Mouse (Mus musculus) frontal cortex, postnatal 36 days (tissue): ENCODE measurements at regions not wholly inside any gene's neighbourhood (a gene's known extent, or its start where the extent isn't known, plus 50 kb on each side); places are given as distances from the start of the nearest gene placed in this dataset.

Experiments used
- DNase-seq, 2 experiments: peaks; one replicate each; pipeline ENCODE4 v3.0.0; 2022; ENCODE audit warnings: low spot score in 2 of 2

GRCm38 (mm10) chr8:46898697-46899445, 87.8 kb upstream of the Enpp6 start:
- DNase-seq, result no peak

GRCm38 (mm10) chr8:46900826-46901225, 85.9 kb upstream of the Enpp6 start:
- no peak for DNase-seq

- no peak for DNase-seq
Observed at GRCm38 (mm10) chr8:46904731-46905130, 82.0 kb upstream of the Enpp6 start.

DNA sequence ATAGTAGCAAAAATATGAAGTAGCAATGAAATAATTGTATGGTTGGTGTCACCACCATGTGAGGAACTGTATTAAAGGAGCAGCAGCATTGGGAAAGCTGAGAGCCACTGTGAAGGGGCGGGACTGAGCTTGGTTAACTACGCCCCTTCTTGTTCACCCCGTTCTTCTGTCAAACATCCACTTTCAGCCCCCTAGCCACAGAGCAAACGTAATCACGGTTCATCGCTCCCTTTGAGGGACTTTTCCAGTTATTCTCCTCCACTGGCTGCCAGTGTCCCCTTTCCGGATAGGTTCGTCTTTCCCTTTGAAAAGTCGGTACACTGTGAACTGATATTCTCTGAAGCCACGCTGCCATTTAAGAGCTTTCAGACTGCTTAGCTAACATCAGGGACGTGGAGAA, 79.3 kb upstream of the Enpp6 start:
- DNase-seq, result no peak

DNA sequence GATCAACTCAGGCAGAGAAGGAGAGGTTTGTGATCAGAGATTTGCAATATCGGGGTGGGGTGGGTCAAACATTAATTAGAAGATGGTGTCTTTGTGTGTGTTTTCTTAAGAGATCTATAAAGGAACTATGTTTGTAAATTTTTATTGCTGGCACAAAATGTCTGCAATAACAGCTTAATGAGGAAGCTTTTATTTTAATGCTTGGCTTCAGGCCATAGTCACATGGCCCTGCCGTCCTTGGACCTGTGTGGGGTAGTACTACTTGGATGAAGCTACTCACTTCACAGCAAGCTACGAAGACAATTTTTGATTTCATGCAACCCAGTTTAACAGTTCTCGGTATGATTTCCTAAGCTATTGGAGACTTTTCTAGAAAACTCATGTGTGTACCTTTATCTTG, 78.5 kb upstream of the Enpp6 start:
- DNase-seq, result no peak

GRCm38 (mm10) chr8:46913956-46914355, 72.7 kb upstream of the Enpp6 start:
- DNase-seq, result no peak

GRCm38 (mm10) chr8:46920071-46920470, 66.6 kb upstream of the Enpp6 start:
- no peak for DNase-seq

DNA sequence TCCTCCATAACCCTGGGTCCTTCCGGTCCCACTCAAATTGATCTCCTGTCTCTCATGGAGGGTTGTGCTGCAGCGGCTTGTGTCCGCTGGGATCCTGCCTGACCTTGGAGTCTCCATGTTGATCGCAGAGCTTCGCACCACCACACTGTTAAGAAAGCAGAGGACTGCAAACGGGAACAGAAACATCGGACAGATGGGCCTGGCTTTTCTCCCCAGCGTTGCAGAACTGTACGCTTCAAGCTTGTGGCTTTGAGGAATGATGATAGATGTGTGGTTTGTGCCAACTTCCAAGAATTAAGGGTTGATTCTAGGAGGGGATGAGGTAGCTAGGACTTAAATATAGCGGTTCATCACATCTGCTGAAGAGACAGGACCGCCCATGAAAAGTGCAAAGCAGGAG, 65.6 kb upstream of the Enpp6 start:
- no peak for DNase-seq

- DNase-seq, result no peak
Observed at GRCm38 (mm10) chr8:46921585-46921984, 65.1 kb upstream of the Enpp6 start.

- DNase-seq, result no peak
Observed at GRCm38 (mm10) chr8:46924787-46925548, 61.7 kb upstream of the Enpp6 start.

DNA sequence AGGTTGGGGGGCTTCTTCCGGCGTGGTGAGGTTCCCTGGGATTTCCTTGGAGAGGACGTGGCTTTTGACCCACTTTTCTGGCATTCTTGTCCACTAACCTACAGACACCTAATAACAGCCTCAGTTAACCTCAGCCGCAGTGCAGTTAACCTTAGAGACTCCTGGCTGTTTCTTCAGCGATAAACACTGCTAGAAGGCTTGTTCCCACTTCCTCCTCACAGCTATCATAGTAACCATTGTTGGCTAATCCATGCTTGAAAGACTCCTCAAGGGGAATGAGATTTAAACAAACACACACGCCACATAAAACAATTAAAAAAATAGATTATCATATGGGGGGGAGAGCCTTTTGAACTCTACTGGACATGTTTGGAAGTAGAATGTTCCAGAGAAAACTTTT, 58.0 kb upstream of the Enpp6 start:
- no peak for DNase-seq

DNA sequence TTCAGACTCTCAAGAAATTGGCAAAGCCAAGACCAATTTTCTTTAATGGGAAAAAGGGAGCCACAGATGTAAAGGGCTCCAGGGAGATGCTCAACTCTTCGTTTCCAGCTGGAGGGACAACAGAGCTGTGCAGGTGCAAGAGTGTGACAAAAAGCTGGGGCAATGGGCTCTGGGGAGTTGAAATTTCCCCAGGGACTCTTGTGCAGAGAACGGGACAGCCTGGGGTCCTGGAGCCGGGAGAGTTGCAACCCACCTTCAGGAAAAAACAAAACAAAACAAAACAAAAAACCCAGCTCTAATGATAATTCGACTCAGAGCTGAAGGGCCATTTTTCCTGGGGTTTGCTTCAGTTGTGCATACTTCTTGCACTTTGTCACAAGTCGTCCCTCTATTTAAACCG, 57.0 kb upstream of the Enpp6 start:
- DNase-seq, result no peak

- no peak for DNase-seq
Observed at GRCm38 (mm10) chr8:46931267-46931666, 55.4 kb upstream of the Enpp6 start.

- DNase-seq, result no peak
Observed at GRCm38 (mm10) chr8:46933256-46933655, 53.4 kb upstream of the Enpp6 start.

DNA sequence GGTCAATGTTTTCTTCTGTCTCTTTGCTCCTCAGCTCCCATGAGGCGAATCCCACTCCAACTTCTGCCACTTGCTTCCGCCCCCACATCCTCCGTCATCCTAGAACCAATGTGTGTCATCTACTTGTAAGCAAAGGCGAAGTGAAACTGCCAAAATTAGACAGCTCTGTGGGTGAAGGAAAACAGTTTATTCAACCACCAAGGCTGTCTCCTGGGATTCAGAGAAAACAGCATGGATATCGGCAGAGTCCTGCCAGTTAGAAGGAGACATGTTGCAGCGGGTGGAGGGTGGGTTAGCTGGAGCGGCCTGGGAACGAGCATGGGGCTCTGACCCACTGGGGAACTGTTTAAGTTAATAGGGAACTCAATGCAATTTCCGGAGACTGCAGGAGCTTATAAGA, 52.4 kb upstream of the Enpp6 start:
- DNase-seq, result peak; percentile 71 to 84

DNA sequence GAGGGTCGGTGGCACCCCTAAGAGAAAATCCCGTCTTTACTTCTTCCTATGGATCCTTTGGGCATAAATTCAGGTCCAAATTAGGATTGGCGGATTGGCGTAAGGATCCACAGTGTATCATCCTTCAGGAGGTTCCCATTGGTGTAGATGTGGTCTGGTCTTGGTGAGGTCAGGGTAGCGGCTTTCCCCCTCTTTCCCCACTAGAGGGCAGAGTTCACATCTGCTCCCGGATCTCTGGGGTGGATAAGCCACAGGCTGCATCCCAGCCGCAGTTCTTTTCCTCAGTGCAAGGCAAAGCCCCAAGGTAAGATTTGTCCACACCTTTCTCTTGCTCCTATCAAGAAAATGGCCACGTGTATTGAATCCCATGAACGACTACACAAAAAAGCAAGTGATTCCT, 51.8 kb upstream of the Enpp6 start:
- peak; percentile 45 to 49 for DNase-seq

DNA sequence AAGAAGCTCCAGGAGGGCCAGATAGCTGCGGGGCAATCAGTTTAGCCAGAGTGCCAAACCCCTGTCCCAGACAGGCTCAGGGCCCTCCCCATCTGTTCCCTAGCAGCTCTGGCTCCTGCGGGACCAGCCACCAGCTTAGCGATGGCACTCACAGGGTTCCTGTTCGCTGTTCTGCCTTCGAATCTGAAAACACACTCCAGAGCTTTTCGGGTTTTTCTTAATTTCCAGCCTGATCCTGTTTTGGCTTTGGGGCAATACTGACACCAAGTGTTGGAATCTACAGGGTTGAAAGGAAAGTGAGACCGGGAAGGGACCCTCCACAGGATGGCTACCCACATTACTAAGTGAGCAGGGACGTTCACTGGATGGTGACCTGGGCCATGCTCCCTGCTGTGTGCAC, 50.6 kb upstream of the Enpp6 start:
- DNase-seq, result peak in 1 of 2 experiments; percentile 27
